Mouse (Mus musculus): ENCODE measurements around the gene Ddx31.
A peak's percentile ranks its signal among the peaks of the same experiment; 100 is the strongest.

Ddx31 gene

DNA sequence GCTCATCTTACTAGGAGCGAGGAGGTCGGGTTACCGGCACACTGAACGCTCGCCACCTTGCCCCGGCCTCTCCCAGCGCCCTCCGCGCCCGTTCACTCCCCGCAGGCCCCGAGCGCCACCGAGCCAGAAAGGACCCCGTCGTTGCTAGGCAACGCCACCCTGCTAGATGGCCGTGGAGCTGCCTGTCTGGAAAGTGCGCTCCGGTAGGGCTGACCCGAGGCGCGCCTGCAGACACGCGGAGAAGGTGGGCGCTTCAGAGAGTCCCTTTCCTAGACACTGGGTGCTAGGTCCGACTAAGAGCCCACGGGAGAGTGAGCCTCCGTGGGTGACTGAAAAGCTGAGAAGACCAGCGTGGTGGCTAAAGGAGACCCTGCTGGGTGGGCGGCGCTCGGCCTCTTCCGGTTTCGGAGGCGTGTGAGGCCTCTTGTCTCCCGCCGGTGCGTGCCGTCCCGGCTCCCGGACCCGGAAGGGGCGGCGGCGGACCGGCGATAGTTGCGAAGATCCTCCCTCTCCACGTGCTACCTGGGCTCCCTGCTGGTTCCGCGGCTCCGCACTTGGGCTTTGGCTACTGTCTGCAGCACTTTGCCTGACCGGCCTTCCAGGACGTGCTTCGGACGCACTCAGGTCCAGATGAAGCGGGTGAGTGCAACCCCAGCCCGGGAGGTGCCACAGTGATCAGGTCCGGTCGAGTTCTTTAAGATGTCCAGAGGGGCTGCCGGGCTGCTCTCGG lies at the start of gene Ddx31, which contains the start of gene Gtf3c4:
Ddx31 (plus strand) TSS at position 185 of the 730 bp plus-strand sequence.
Gtf3c4 (minus strand) TSS at position 139 of the 730 bp plus-strand sequence.
- peak; percentile 91 to 96 for DNase-seq

DNA sequence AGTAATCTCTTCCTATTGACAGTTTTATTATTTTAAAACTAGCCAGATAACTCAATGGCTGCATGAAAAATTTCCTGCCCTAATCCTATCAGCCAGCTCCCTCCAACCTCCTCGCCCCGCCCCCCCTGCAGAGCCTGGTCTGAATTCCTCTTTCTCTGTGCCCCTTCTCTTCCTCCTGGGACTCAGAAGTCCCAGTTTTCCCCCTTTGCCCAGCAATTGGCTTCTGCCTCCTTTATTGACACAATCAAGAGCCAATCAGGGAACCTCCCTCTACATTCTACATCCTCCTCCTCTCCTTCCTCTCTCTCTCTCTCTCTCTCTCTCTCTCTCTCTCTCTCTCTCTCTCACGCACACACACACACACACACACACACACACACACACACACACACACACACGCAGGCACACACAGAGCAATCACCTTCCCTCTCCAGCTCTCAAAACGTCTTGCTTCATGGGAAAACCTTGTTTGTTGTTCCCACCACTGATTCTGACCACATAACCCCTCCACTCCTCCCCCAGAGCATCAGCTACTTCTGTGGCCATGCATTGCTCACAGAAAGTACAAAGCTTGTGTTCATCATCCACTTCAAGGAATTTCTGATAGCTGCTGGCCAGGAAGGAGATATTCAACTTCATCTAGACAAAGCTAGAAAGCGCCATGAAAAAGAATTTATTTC lies 47.1 kb upstream of the Ddx31 start:
- peak in 1 of 2 experiments; percentile 26 for DNase-seq

DNA sequence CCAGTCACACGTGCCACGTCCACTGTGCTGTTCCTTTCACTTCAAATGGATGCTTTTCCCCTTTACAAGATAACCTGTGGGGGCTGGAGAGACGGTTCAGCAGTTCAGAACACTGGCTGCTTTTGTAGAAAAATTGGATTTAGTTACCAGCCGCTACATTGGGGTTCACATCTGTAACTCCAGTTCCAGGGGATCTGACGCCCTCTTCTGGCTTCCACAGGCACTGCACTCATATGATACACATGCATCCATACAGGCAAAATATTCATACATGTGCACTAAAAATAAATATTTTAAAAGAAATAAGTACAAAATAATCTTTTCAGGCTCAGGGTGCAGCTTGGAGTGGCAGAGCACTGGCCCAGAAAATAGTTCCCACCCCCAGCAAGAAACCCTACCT lies 45.6 kb upstream of the Ddx31 start:
- DNase-seq, result no peak

DNA sequence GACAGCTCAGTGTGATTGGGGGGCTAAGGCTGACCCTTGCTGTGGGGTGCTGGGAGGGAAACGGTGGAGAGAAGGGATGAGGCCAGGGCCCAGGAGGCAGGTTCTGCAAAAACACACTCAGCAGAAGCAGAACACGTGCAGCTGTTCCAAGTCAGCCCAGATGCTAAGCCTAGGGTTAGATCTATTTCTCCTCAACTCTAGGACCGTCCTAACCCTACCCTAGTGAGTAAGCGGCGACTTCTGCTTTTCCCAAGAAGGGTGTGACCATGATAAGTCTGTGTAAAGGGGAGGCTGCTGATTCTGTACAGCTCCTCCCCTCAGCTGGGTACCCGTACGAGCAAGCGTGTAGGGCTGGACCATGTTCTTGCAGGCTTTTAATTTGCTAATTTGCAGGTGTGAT lies 43.9 kb upstream of the Ddx31 start:
- no peak for DNase-seq

DNA sequence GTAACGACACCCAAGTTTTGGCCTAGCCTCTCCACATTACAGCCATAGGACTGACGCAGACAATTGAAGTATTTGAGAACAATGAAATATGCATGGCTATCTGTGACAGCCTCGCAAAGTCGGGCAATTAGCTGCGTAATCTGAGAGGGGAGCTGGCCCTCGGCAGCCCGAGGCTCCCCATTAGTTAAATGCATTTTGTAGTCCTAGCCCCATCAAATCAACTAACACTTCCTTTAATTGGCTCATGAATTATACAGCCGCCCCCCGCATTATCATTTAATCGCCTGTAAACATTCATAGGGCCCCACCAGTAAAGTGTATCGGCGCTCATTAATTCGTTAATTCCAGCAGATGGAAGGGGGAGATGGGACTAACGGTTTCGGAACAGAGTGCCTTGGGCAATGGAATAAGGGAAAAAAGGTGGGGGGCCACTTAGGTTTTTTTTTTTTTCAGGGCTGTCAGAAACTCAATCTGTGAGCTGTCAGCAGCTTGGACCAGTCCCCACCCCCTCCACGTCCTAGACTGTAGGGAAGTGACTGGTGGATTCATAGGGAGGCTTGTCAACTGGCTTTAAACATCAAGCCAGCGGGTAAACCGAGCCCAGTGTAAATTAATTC lies 42.6 kb upstream of the Ddx31 start:
- no peak for DNase-seq

DNA sequence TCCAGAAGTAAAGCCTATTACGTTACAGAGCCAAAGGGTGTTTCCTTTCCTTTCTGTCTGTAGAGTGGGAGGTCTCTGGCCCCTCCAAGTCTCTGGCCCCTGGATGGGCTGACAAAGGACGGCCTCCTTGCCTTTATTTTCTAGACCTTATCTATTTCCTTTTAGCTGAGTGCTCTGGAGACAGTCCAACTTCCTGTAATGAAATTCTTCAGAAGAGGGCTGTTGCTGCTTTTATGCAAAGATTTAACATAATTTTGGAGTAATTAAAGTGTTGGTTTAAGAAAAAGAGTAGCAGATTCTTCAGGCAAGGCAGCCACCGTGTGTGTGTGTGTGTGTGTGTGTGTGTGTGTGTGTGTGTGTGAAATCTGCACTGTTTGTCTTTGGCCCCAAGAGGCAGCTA lies 41.8 kb upstream of the Ddx31 start:
- DNase-seq, result no peak

DNA sequence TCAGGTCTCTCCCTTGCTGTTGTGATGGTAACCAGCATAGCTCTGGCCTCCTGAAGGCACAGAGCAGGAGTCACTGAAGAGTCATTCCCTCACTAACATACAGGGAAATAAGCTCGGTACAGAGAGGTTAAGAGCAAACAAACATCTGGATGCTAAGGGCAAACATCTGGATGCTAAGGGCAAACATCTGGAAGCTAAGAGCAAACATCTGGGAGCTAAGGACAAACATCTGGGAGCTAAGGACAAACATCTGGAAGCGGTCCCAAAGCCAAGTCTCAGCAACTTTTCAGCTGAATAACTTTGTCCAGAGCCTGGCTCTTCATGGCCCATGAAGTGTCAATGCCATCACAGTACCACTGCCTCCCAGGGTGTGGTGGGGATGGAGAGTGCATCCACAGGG lies 40.6 kb upstream of the Ddx31 start:
- DNase-seq, result no peak

DNA sequence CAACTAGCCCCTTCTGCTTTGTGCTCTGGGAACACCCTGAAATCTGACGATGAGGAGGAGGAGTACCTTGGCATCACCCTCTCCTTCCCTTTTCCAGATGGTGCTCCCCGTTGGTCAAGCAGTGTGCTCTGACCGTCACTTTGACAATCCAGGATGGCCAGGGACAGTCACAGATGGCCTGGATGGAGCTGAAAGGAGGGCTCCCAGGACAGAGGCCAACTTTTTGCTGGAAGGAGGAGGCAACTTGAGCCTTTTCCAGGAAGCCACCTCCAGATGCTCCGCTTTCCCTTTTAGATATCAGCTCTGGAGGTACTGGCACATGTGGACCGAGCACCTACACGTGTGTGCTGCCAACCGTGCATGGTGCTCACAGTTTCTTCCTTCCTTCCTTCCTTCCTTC lies 36.8 kb upstream of the Ddx31 start:
- peak in 1 of 2 experiments; percentile 6 for DNase-seq

DNA sequence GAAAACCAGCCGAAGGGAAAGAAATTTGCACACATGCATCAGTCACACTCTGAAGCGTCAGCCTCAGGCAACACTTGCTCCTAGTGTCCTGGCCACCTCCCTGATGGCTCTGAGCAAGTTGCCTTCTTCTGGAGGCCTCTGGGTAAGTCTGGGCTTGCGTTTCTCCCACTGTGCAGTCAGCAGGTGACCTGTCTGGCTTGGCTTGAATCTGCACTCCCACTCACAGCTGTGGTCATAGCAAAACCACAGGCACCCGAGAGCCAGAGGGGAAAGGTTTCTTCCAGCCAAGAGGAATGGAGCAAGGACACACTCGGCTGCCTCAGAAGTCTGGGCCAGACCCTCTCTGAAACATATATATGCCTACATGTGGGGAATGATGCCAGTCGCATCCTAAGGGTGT lies 31.4 kb upstream of the Ddx31 start:
- no peak for DNase-seq

DNA sequence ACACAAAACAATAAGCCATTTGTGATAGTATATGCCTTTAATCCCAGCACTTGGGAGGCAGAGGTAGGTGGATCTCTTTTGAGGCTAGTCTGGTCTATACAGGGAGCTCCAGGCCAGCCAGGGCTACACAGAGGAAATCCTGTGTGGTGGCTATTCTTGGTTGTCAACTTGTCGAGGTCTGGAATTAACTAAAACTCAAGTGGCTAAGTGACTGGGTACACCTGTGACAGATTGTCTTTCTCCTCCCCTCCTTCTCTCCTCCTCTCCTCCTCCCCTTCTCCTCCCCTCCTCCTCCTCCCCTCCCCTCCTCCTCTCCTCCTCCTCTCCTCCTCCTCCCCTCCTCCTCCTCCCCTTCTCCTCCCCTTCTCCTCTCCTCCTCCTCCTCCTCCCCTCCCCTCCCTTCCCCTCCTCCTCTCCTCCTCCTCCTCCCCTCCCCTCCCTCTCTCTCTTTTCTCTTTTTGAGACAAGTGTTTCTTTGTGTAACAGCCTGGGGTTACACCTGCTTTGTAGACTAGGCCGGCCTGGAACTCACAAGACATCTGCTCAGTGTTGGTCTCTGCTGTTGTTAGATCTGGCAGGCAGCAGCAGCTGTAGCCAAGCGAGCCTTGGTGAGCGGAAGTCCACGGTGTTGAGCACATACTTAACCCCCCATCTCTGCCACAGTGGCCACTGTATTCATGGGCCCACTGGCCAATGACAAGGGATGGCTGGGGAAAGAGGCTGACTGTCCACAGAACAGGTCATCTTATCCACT lies 29.8 kb upstream of the Ddx31 start:
- no peak for DNase-seq

DNA sequence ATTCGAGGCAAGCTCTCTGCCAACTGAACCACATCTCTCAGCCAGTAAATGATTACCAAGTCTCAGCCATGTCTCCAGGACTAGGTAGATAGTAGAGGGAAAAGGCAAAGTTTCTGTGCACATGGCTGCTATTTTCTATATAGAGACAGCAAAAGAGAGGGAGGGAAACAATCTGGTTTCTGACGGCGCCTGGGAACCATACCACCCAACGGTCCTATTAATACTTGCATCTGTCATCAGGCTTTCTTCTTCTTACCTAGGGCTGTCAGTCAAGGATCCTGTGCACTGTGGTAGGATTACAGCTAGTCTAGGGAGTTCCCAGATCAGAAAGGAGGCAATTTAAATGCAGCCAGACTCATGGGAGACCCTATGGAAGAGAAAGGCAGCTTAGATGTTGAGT lies 21.3 kb upstream of the Ddx31 start:
- DNase-seq, result no peak

DNA sequence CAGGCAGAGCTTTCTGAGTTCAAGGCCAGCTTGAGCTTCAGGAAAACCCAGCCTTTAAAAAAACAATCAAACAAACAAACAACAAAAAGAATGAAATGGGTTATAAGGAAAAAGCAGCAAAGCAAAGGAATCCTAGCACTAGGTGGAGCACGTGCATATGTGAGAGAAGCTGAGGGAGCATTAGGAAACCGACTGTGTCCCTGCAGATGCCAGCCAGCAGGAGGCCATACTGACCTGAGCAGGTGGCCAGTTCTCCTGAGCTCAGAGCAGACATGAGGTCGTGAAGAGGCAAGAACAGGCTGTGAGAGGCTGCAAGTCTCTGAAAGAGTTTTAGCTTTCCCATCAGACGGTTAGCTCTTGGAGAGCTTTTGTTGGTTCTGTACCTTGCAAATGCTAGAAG lies 10.9 kb upstream of the Ddx31 start:
- peak in 1 of 2 experiments; percentile 20 for DNase-seq

DNA sequence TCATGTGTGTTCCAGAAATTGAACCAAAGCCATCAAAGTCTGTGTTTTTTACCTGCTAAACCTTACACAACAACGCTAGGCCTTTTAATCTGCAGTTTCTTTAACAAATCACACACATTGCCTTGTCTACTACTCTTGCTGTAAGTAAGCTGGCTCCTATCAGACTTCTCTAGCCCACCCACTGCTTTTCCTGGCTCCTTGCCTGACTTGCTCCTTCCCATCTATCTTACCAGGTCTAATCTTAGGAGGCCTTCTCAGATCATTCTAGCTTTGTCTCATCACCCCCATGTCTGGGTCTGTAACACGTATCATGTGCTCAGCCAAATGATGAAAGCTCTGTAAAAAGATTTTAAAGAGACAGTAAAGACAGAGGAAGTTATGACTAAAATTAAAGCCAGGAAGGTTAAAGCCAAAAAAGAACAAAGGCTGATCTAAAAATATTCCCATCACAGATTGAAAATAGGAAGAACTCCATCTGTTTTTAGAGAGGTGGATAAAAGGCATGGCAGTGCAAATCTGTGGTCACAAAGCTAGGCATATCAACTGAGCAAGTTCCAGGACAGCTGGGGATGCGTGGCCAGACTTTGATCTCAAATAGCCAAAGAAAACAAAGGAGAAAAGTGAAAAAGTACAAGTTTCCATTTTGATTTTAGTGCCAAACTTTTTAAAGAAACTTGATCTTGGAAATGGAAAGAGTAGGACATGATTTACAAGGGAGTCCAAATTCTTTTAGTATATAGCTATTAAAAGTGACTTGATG lies 3.8 kb upstream of the Ddx31 start:
- DNase-seq, result peak; percentile 21 to 40

DNA sequence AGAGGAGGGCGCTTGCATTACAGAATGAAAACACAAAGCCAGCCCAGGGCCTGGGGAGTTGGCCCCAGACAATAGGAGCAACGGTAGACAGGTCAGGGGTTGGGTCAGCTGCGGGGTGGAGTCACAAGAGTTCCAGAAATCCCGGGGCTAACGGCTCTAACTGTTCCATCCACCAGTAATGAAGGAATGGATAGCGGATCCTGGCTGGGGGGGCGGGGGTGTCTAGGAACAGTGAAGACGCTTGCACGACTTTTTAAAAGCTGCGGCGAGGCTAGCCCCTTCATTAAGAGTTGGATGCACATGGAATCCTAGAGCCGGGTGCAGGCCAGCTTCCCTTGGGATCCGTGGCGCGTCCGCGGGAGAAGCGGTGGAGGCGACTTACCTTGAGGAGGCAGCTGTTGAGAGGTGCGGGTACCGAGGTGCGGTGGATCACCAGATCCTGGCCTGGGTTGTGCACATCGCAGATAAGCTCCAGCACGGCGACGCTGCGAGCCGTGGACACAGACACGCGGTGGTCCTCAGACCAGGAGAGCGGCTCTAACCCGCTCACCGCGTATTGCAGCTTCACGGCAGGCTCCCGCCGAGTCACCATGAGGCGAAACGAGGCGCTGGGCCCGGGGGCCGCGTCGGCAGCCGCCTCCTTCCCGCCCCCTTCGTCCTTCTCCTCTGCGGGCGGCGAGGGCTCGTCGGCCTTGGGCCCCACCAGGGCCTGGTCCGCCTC lies 545 bp upstream of the Ddx31 start:
- no peak for DNase-seq

DNA sequence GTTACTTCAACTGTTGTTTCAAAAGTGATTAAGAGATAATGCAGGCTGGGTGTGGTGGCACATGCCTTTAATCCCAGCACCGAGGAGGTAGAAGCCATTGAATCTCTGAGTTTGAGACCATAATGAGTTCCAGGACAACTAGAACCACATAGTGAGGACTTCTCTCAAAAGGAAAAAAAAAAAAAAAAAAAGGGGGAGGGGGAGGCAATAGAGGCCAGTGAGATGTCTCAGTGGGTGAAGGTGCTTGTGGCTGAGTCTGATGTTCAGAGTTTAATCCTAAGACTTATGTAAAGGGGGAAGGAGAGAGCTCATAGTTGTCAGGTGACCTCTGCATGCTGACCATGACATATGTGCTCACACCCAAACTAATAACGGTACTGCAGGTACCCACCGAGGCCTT lies 1.8 kb downstream of the Ddx31 start:
- no peak for DNase-seq

DNA sequence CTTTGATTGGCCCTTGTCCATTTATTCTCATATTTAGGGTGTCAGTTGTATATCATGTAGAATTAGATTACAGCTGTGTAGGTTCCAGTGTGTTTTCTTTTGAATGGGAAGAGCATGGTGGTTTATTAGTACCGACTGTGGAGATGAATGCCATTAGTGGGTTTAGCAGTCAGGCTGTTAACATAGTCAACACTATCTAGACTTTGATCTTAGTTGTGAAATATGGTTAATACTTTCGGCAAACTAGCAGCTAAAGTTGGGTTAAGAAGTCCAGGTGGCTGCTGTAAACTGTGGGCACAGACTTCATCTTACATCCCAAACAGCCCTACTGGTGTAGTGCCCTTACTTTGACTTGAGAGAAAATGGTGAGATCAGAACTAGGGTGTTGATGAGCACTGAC lies 8.7 kb downstream of the Ddx31 start:
- no peak for DNase-seq

DNA sequence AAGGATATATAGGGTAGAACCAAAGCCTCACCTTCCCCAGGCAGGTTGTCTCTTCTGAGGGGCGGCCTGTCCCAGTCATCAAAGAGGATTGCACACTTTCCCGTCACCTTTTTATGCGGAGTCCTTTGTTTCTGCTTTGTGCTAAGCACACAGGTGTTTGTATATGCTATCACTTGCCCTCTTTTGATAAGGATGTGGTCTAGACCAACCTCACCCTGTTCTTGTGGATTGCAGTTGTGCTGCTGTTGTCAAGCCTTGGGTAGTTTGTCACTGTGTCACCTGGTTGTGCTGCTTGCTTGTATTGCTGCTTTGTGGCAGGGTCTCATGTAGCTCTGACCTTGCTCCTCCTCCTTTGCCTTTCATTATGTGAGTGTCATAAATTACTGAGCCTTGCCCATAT lies 12.4 kb downstream of the Ddx31 start:
- no peak for DNase-seq

DNA sequence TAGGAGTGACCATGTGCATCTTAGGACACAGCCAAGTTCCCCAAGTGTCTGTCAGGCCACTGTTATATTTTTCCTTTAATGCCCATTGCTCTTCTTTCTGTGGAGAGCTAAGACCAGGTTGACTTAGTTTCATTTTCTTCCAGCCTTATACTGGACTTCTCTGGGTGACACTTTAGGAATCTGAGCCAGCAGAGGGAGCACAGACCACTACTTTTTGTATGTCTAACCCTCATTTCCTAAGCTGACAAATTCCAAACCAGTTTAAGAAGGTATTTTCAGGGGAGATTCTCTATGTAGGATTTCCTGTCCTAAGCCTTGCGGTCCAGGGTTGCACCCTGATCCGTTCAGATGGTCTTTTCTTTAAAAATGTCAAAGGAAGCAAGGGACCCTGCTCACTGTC lies 15.6 kb downstream of the Ddx31 start:
- no peak for DNase-seq

DNA sequence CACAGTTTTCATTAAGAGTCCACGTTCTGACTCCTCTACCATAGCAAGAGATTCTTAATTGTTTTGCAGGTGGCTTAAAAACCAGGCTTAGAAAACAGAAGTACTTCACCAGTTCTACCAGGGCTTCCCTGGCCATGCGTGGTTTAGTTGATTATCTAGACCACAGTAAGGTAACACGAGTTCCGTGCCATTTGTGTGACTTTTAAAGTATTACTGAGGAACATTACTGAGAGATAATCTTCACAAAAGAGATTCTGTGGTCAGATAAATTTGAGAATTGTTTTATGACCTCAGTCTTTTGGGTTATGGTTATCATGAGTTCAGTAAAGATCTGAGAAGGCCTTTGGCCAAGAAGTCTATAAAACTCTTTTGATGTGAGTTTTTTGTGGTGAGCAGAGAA lies 19.1 kb downstream of the Ddx31 start:
- no peak for DNase-seq

DNA sequence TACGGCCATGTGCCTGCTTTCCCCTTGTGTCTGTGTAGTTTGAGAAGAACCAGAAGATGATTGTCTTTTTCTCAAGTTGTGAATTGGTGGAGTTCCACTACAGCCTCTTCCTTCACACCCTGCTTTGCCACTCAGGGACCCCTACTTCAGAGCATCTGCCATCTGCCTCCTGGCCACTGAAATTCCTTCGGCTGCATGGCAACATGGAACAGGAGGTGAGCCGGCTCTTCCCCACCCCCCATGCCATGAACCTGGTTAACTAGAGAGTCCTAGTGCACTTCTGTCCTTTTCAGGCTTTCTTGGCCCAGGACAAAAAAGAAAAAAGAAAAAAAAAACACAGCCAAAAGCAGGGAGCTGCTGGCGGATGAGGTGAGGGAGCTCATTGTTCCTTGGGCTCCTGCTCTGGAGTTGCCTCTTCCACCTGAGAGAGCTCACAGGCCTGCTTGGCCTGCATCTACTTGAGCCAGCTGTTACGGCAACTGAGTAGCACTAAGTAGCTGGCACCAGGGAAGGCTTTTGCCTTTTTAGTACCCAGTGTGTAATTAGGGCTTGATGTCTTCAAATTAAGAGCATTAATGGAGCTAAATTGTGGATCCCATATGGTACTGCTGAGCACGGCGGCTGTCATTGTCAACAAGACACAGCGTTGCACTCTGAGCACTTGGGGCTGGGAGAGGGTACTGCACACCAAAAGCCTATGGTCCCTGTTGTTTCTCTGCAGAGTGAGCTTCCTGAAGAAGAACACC lies 20.6 kb downstream of the Ddx31 start:
- DNase-seq, result no peak

DNA sequence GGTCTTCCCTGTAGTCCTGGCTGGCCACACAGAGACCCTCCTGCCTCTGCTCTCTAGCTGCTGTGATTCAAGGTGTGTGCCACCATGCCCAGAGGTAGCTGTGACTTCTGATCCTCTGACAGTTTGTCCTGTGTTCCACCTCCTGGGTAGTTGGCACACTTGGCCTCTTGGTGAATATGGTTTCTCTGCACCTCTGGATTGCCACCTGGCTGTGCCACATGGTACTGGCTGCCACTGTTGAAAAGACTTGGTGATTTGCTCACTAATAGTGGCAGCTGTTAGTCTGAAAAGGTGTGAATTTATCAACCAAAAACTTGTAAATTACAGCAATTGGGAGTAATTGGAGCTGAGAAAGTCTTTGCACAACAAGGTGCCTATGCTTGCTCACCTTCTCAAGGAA lies 23.7 kb downstream of the Ddx31 start:
- DNase-seq, result no peak
